Mouse (Mus musculus) MEL (cell line): ENCODE results near the gene Adamts14. TPM values are rescaled to one million over a fixed set of nuclear protein-coding genes. Genes with fewer than 3 reads are reported as not detected.

ENCODE experiments used
- DNase-seq: peaks from one replicate; pipeline ENCODE4 v3.0.0; 2011; ENCODE audit warnings: low read depth, low spot score
- H3K27ac ChIP-seq: 2 replicates; pipeline ENCODE4 v1.5.1; 2012; ENCODE audit warnings: low read depth, mild to moderate bottlenecking, control low read depth, low read length, moderate library complexity; ENCODE audit not compliant: control insufficient read depth
- H3K27me3 ChIP-seq, 2 experiments: fragments of 150-350 bp in 1 of 2; sonication (generic) in 1 of 2; 2 replicates each; pipeline ENCODE4 v1.6.1; 2012; ENCODE audit warnings: low read length in 2 of 2, mild to moderate bottlenecking in 2 of 2, improper control_type of control experiment in 1 of 2, moderate library complexity in 1 of 2; ENCODE audit not compliant: insufficient read depth in 2 of 2, control insufficient read depth in 1 of 2
- H3K36me3 ChIP-seq, 2 experiments: 2 replicates each; pipeline ENCODE4 v1.6.1; 2012 to 2014; ENCODE audit warnings: low read length in 2 of 2, improper control_type of control experiment in 1 of 2, inconsistent platforms in 1 of 2, mild to moderate bottlenecking in 1 of 2; ENCODE audit not compliant: insufficient read depth in 2 of 2, control insufficient read depth in 1 of 2
- H3K4me1 ChIP-seq, 2 experiments: fragments of 150-350 bp in 1 of 2; sonication (generic) in 1 of 2; 2 replicates each; pipeline ENCODE4 v1.6.1; 2012; ENCODE audit warnings: low read length in 2 of 2, improper control_type of control experiment in 1 of 2, mild to moderate bottlenecking in 1 of 2; ENCODE audit not compliant: insufficient read depth in 2 of 2, control insufficient read depth in 1 of 2
- H3K4me3 ChIP-seq, 2 experiments: fragments of 150-350 bp in 1 of 2; sonication (generic) in 1 of 2; 2 replicates each; pipeline ENCODE4 v1.5.1; 2012; ENCODE audit warnings: low read depth in 2 of 2, low read length in 2 of 2, mild to moderate bottlenecking in 2 of 2, moderate library complexity in 2 of 2, control low read depth in 1 of 2, improper control_type of control experiment in 1 of 2; ENCODE audit not compliant: control insufficient read depth in 1 of 2, insufficient read depth in 1 of 2
- H3K79me2 ChIP-seq: 2 replicates; pipeline ENCODE4 v1.6.1; 2012; ENCODE audit warnings: mild to moderate bottlenecking, low read length, moderate library complexity; ENCODE audit not compliant: control insufficient read depth, poor library complexity, insufficient read depth
- H3K9ac ChIP-seq: 2 replicates; pipeline ENCODE4 v1.6.1; 2012; ENCODE audit warnings: low read depth, mild to moderate bottlenecking, control low read depth, low read length, moderate library complexity; ENCODE audit not compliant: control insufficient read depth, poor library complexity, severe bottlenecking
- H3K9me3 ChIP-seq: fragments of 150-350 bp; sonication (generic); replicated peaks from 2 replicates; pipeline ENCODE4 v1.6.1; 2012; ENCODE audit warnings: mild to moderate bottlenecking, low read length, improper control_type of control experiment, moderate library complexity; ENCODE audit not compliant: insufficient read depth
- BHLHE40 ChIP-seq: IDR thresholded peaks from 2 replicates; pipeline ENCODE4 v1.6.1; 2012; ENCODE audit warnings: low read depth, mild to moderate bottlenecking, inconsistent platforms, low read length, improper control_type of control experiment, borderline replicate concordance
- CHD1 ChIP-seq: IDR thresholded peaks from 2 replicates; pipeline ENCODE4 v1.6.1; 2012; ENCODE audit warnings: low read depth, mild to moderate bottlenecking, inconsistent platforms, low read length, improper control_type of control experiment
- CHD2 ChIP-seq: IDR thresholded peaks from 2 replicates; pipeline ENCODE4 v1.6.1; 2011; ENCODE audit warnings: low read length, improper control_type of control experiment
- CTCF ChIP-seq, 3 experiments: IDR thresholded peaks in 2 of 3; conservative IDR thresholded peaks in 1 of 3; 2 replicates each; pipeline ENCODE4 v1.5.1; 2011 to 2012; ENCODE audit warnings: low read length in 3 of 3, low read depth in 2 of 3, mild to moderate bottlenecking in 2 of 3, improper control_type of control experiment in 1 of 3, inconsistent platforms in 1 of 3, mixed read lengths in 1 of 3, moderate library complexity in 1 of 3; ENCODE audit not compliant: control insufficient read depth in 1 of 3, insufficient read depth in 1 of 3, poor library complexity in 1 of 3, severe bottlenecking in 1 of 3
- E2F4 ChIP-seq: IDR thresholded peaks from 2 replicates; pipeline ENCODE4 v1.6.1; 2011; ENCODE audit warnings: low read depth, low read length, improper control_type of control experiment, borderline replicate concordance
- EP300 ChIP-seq, 2 experiments: IDR thresholded peaks; 2 replicates each; pipeline ENCODE4 v1.6.1; 2011; ENCODE audit warnings: improper control_type of control experiment in 2 of 2, low read length in 2 of 2, low read depth in 1 of 2, mild to moderate bottlenecking in 1 of 2
- ETS1 ChIP-seq: IDR thresholded peaks from 2 replicates; pipeline ENCODE4 v1.6.1; 2012; ENCODE audit warnings: low read depth, mild to moderate bottlenecking, inconsistent platforms, low read length, improper control_type of control experiment, moderate library complexity
- GATA1 ChIP-seq: IDR thresholded peaks from 2 replicates; pipeline ENCODE4 v1.6.1; 2011; ENCODE audit warnings: low read depth, low read length, improper control_type of control experiment
- HCFC1 ChIP-seq: IDR thresholded peaks from 2 replicates; pipeline ENCODE4 v1.6.1; 2012; ENCODE audit warnings: low read depth, mild to moderate bottlenecking, inconsistent platforms, low read length, improper control_type of control experiment, moderate library complexity
- KAT2A ChIP-seq: conservative IDR thresholded peaks from 2 replicates; pipeline ENCODE4 v1.6.1; 2012; ENCODE audit warnings: low read depth, low read length, improper control_type of control experiment, inconsistent platforms
- MAX ChIP-seq: IDR thresholded peaks from 2 replicates; pipeline ENCODE4 v1.6.1; 2011; ENCODE audit warnings: low read length, improper control_type of control experiment
- MEF2A ChIP-seq: IDR thresholded peaks from 2 replicates; pipeline ENCODE4 v1.6.1; 2014; ENCODE audit warnings: low read depth, mild to moderate bottlenecking, inconsistent platforms, low read length, improper control_type of control experiment; ENCODE audit not compliant: poor library complexity, insufficient replicate concordance, severe bottlenecking; ENCODE audit errors: extremely low read depth
- MYC ChIP-seq: IDR thresholded peaks from 2 replicates; pipeline ENCODE4 v1.6.1; 2011; ENCODE audit warnings: low read depth, mild to moderate bottlenecking, low read length, improper control_type of control experiment, moderate library complexity
- NELFE ChIP-seq: IDR thresholded peaks from 2 replicates; pipeline ENCODE4 v1.6.1; 2011; ENCODE audit warnings: low read depth, low read length, improper control_type of control experiment
- POLR2A ChIP-seq, 2 experiments: IDR thresholded peaks; 2 replicates each; pipeline ENCODE4 v1.6.1; 2011 to 2012; ENCODE audit warnings: low read length in 2 of 2, mild to moderate bottlenecking in 2 of 2, control low read depth in 1 of 2, improper control_type of control experiment in 1 of 2, low read depth in 1 of 2, moderate library complexity in 1 of 2; ENCODE audit not compliant: control insufficient read depth in 1 of 2, insufficient read depth in 1 of 2, poor library complexity in 1 of 2
- POLR2AphosphoS5 ChIP-seq: IDR thresholded peaks from 2 replicates; pipeline ENCODE4 v1.6.1; 2012; ENCODE audit warnings: low read depth, borderline replicate concordance, mild to moderate bottlenecking, inconsistent platforms, low read length, moderate library complexity, mixed read lengths
- RAD21 ChIP-seq: IDR thresholded peaks from 2 replicates; pipeline ENCODE4 v1.6.1; 2011; ENCODE audit warnings: mild to moderate bottlenecking, low read depth, low read length, improper control_type of control experiment
- SIN3A ChIP-seq: IDR thresholded peaks from 2 replicates; pipeline ENCODE4 v1.6.1; 2012; ENCODE audit warnings: low read length, improper control_type of control experiment, inconsistent platforms
- SMC3 ChIP-seq: IDR thresholded peaks from 2 replicates; pipeline ENCODE4 v1.6.1; 2011; ENCODE audit warnings: low read depth, low read length, improper control_type of control experiment
- TAL1 ChIP-seq: IDR thresholded peaks from 2 replicates; pipeline ENCODE4 v1.6.1; 2012; ENCODE audit warnings: mild to moderate bottlenecking, inconsistent platforms, low read length, moderate library complexity, mixed read lengths
- TBP ChIP-seq: IDR thresholded peaks from 2 replicates; pipeline ENCODE4 v1.8.0; 2011; ENCODE audit warnings: low read depth, low read length, improper control_type of control experiment
- TCF12 ChIP-seq: IDR thresholded peaks from 2 replicates; pipeline ENCODE4 v1.6.1; 2014; ENCODE audit warnings: low read depth, mild to moderate bottlenecking, inconsistent platforms, low read length, improper control_type of control experiment, moderate library complexity
- USF1 ChIP-seq: IDR thresholded peaks from 2 replicates; pipeline ENCODE4 v1.6.1; 2014; ENCODE audit warnings: low read depth, mild to moderate bottlenecking, inconsistent platforms, low read length, improper control_type of control experiment, moderate library complexity
- ZC3H11A ChIP-seq: IDR thresholded peaks from 2 replicates; pipeline ENCODE4 v1.6.1; 2012; ENCODE audit warnings: low read depth, mild to moderate bottlenecking, inconsistent platforms, low read length, improper control_type of control experiment
- ZMIZ1 ChIP-seq: IDR thresholded peaks from 2 replicates; pipeline ENCODE4 v1.6.1; 2012; ENCODE audit warnings: low read depth, mild to moderate bottlenecking, inconsistent platforms, low read length, improper control_type of control experiment, moderate library complexity
- polyA plus RNA-seq, 2 experiments: library from polyadenylated mRNA; stranded (reverse) in 1 of 2; unstranded in 1 of 2; fragments of >175 nt in 1 of 2; fragments of >200 nt in 1 of 2; gene quantifications; 2 replicates each; pipeline versions ENCODE4 v1.2.1 to v1.2.4; 2012; ENCODE audit warnings: low replicate concordance in 2 of 2, low read depth in 1 of 2; ENCODE audit not compliant: insufficient read length in 2 of 2, insufficient read depth in 1 of 2, missing spikeins in 1 of 2
- total RNA-seq: library from RNA; depleted of rRNA; stranded (reverse); fragments of 300-350 nt; gene quantifications from 2 replicates; pipeline ENCODE4 v1.2.3, GENCODE M21; 2012

The Adamts14 gene
- total and polyA plus RNA-seq, 3 experiments = not detected

- Histone ChIP-seq H3K9me3 (no peaks in the 10 kb centered on the region), H3K4me1 (peaks cover 2 to 31% of the 10 kb centered on the region in 2 experiments), H3K79me2 (peaks cover 2% of the 10 kb centered on the region), H3K36me3 (peaks cover 0 to 19% of the 10 kb centered on the region in 2 experiments; a peak in 2 of 4 replicates), H3K9ac (no peak overlapping the region), H3K27me3 (no peaks in the 10 kb centered on the region), H3K4me3 (no peak overlapping the region), H3K27ac (no peak overlapping the region)
- DNase-seq = no peak
- no peak for TF ChIP-seq BHLHE40
These were observed 122.6 kb downstream of the Adamts14 start for GRCm38 (mm10) chr10:61150616-61151015.

GRCm38 (mm10) chr10:61149476-61149875, 123.8 kb downstream of the Adamts14 start:
- Histone ChIP-seq H3K4me1 (peaks cover 2 to 21% of the 10 kb centered on the region in 2 experiments), H3K27ac (no peak overlapping the region), H3K4me3 (no peak overlapping the region), H3K36me3 (peaks cover 0 to 17% of the 10 kb centered on the region in 2 experiments; a peak in 2 of 4 replicates), H3K9ac (no peak overlapping the region; the same call in 1 of the 2 replicates), H3K79me2 (peaks cover 4% of the 10 kb centered on the region), H3K27me3 (no peaks in the 10 kb centered on the region), H3K9me3 (no peaks in the 10 kb centered on the region)
- DNase-seq = peak; percentile 53
- TF ChIP-seq TBP (0 out of 2 replicates have a peak, but pooled peaks have one; percentile 36), CHD1 (no peak), CTCF (IDR thresholded peaks at IDR 0.05 in 2 of 3, conservative IDR thresholded peaks at IDR 0.05 in 1 of 3; ENCODE audit: control insufficient read depth in 1 of 3, insufficient read depth in 1 of 3, low read depth in 2 of 3, low read length in 3 of 3, poor library complexity in 1 of 3, severe bottlenecking in 1 of 3) (no peak), RAD21 (no peak), BHLHE40 (peak; percentile 54; the same call in 1 of the 2 replicates), MYC (no peak), SIN3A (peak; percentile 68), POLR2AphosphoS5 (no peak), TAL1 (no peak), POLR2A (IDR thresholded peaks at IDR 0.05; ENCODE audit: control insufficient read depth in 1 of 2, insufficient read depth in 1 of 2, low read depth in 1 of 2, low read length in 2 of 2, poor library complexity in 1 of 2) (peak in 1 of 2 experiments; percentile 28; a peak in 1 of 4 replicates), USF1 (peak; percentile 23; the same call in 1 of the 2 replicates), GATA1 (peak; percentile 77), E2F4 (no peak), CHD2 (no peak), HCFC1 (peak; percentile 63), MAX (no peak), ETS1 (peak; percentile 49; the same call in 1 of the 2 replicates), NELFE (peak; percentile 33; the same call in 1 of the 2 replicates), EP300 (IDR thresholded peaks at IDR 0.05; ENCODE audit: low read depth in 1 of 2, low read length in 2 of 2) (peak in 1 of 2 experiments; percentile 15; a peak in 2 of 4 replicates), TCF12 (no peak), ZMIZ1 (no peak), ZC3H11A (no peak), SMC3 (no peak), KAT2A (no peak), MEF2A (no peak)
